Mouse (Mus musculus) olfactory bulb, adult 2 months (tissue): ENCODE measurements around the gene Dpy30.

Experiments used
- CTCF ChIP-seq: fragments of 200-500 bp; IDR thresholded peaks from 2 replicates; pipeline ENCODE4 v1.5.1; 2012; ENCODE audit warnings: low read depth, mild to moderate bottlenecking, low read length, moderate library complexity; ENCODE audit not compliant: insufficient read depth
- POLR2A ChIP-seq: fragments of 200-500 bp; IDR thresholded peaks from 2 replicates; pipeline ENCODE4 v1.6.1; 2012; ENCODE audit warnings: mild to moderate bottlenecking, low read depth, low read length, moderate library complexity; ENCODE audit not compliant: insufficient read depth

GRCm38 (mm10) chr17:74341151-74341550, 17.4 kb upstream of the Dpy30 start:
- TF ChIP-seq POLR2A (no peak), CTCF (no peak)
